In genomic region chr6:114961276-114962068, GRCm38 (mm10) we compare ENCODE assay signal across 26 mouse cellular contexts. TPM values are rescaled to one million over a fixed set of nuclear protein-coding genes. Genes with fewer than 3 reads are reported as not detected.
DNase-seq lines count a peak whose midpoint lies in the region; ATAC-seq and TF ChIP-seq lines count a peak whose summit lies in the region.
"Had no signal": no experiment of that assay in that cellular context is flagged by ENCODE, and none has a peak within 500 bp of the region (broad histone marks: within the 10 kb centered on the region; RNA-seq: fewer than 3 reads in every experiment).

No protein-coding gene starts in this region.

- ATAC-seq in kidney, embryonic 15.5 days (replicated peaks; ENCODE audit: low FRiP score): no peak
- peak; percentile 47 for ATAC-seq in lung, postnatal 0 days
- ATAC-seq: activated CD4-positive, CD25-positive, alpha-beta regulatory T cell, adult 4 months; forebrain, embryonic 13.5 days; midbrain, embryonic 13.5 days had no signal

- no peak overlapping the region for H3K4me3 ChIP-seq in kidney, embryonic 15.5 days (replicated peaks)
- H3K4me3 ChIP-seq in lung, postnatal 0 days (ENCODE audit: low read depth, low read length): no peak overlapping the region
- H3K4me3 ChIP-seq: embryonic facial prominence, embryonic 13.5 days; erythroblast, embryonic 14.5 days; forebrain, embryonic 13.5 days; gastrocnemius, adult 2 months; hindbrain, embryonic 15.5 days; megakaryocyte, embryonic 14.5 days; midbrain, embryonic 13.5 days had no signal

- H3K36me3 ChIP-seq in kidney, embryonic 15.5 days: no peaks in the 10 kb centered on the region
- H3K36me3 ChIP-seq in lung, postnatal 0 days (ENCODE audit: insufficient read depth, low read length): no peaks in the 10 kb centered on the region
- H3K36me3 ChIP-seq: embryonic facial prominence, embryonic 13.5 days; hindbrain, embryonic 15.5 days; midbrain, embryonic 13.5 days had no signal

- no peak overlapping the region for H3K9ac ChIP-seq in kidney, embryonic 15.5 days
- no peak overlapping the region for H3K9ac ChIP-seq in lung, postnatal 0 days (replicated peaks; ENCODE audit: low read depth)
- H3K9ac ChIP-seq: embryonic facial prominence, embryonic 13.5 days; forebrain, embryonic 13.5 days; hindbrain, embryonic 15.5 days; midbrain, embryonic 13.5 days had no signal

- H3K27ac ChIP-seq in kidney, embryonic 15.5 days: 0 out of 2 replicates have a peak overlapping the region, but pooled peaks have one; percentile 30
- peak overlapping the region; percentile 38; the same call in 1 of the 2 replicates for H3K27ac ChIP-seq in lung, postnatal 0 days (ENCODE audit: low read length)
- H3K27ac ChIP-seq: embryonic facial prominence, embryonic 13.5 days; forebrain, embryonic 13.5 days; gastrocnemius, adult 2 months; hindbrain, embryonic 15.5 days; midbrain, embryonic 13.5 days; stomach, postnatal 0 days had no signal

- no peak for TF ChIP-seq CTCF in lung, postnatal 0 days (IDR thresholded peaks at IDR 0.05)

- TF ChIP-seq EP300 in lung, postnatal 0 days (IDR thresholded peaks at IDR 0.05): 0 out of 2 replicates have a peak, but pooled peaks have one; percentile 24

- WGBS in kidney, embryonic 15.5 days: 72% methylated on average over 10 of the region's 10 CpGs
- 54% methylated on average over 10 of the region's 10 CpGs for WGBS in lung, postnatal 0 days

- no peak overlapping the region for H3K4me2 ChIP-seq in kidney, embryonic 15.5 days
- H3K4me2 ChIP-seq in lung, postnatal 0 days (replicated peaks; ENCODE audit: low read depth, low read length): no peak overlapping the region
- H3K4me2 ChIP-seq: embryonic facial prominence, embryonic 13.5 days; forebrain, embryonic 13.5 days; heart, embryonic 11.5 days; hindbrain, embryonic 15.5 days; midbrain, embryonic 13.5 days had no signal

- no peaks in the 10 kb centered on the region for H3K9me3 ChIP-seq in kidney, embryonic 15.5 days (replicated peaks)
- no peaks in the 10 kb centered on the region for H3K9me3 ChIP-seq in lung, postnatal 0 days (ENCODE audit: low read length)
- H3K9me3 ChIP-seq: embryonic facial prominence, embryonic 13.5 days; forebrain, embryonic 13.5 days; hindbrain, embryonic 15.5 days; midbrain, embryonic 13.5 days had no signal

- DNase-seq in kidney, adult 18-20 months: no peak
- peak; percentile 56 to 74 for DNase-seq in lung, adult 18-20 months
- no peak for DNase-seq in lung, postnatal 14 days
- DNase-seq in lung, postnatal 0 days (ENCODE audit: low spot score): peak; percentile 65
- no peak for DNase-seq in retina, postnatal 1 day
- DNase-seq in cerebellum, adult 8-10 months: no peak
- no peak for DNase-seq in gastrocnemius, adult 8-10 months (ENCODE audit: low spot score in 2 of 2)
- DNase-seq: adrenal gland, adult 8-10 months; B cell, adult 2 months; cerebellum, adult 11-12 months; cerebellum, postnatal 36 days; embryo, embryonic 11 days; gastrocnemius, adult 2 months; layer of hippocampus, postnatal 36 days; left cerebral cortex, postnatal 4 days; thymus, adult 2 months had no signal

- peaks cover 5% of the 10 kb centered on the region; the same call in 1 of the 2 replicates for H3K27me3 ChIP-seq in kidney, embryonic 15.5 days
- H3K27me3 ChIP-seq in lung, postnatal 0 days (replicated peaks; ENCODE audit: insufficient read depth, low read length): no peaks in the 10 kb centered on the region
- H3K27me3 ChIP-seq: hindbrain, embryonic 15.5 days had no signal

- H3K4me1 ChIP-seq in kidney, embryonic 15.5 days: peaks cover 27% of the 10 kb centered on the region
- peaks cover 14% of the 10 kb centered on the region; the same call in 1 of the 2 replicates for H3K4me1 ChIP-seq in lung, postnatal 0 days (ENCODE audit: insufficient read depth, low read depth, low read length)
- H3K4me1 ChIP-seq: forebrain, embryonic 13.5 days; megakaryocyte, embryonic 14.5 days; midbrain, embryonic 13.5 days had no signal

RNA-seq across cellular contexts. Expression of gene Vgll4, which starts 8.3 kb away (rescaled TPM):
- 106 and 110 TPM in 2 replicates for polyA plus RNA-seq in kidney, embryonic 15.5 days (2015; fragmentation: Nextera tagmentation; extraction: Ambion mirVana)
- polyA plus RNA-seq in lung, postnatal 0 days (2015; fragmentation: Nextera tagmentation; extraction: Ambion mirVana): 104 and 108 TPM in 2 replicates
- 10 to 100 TPM; 17.5 to 30.1 (median 21.6) TPM for total RNA-seq in gastrocnemius, adult 8-10 months (2022)

Comparison
In these comparisons a context has a peak if more than half of its experiments do, and no peak if none do; other contexts are left out.
1. DNase-seq: peak in lung, adult 18-20 months (2 of 2) and lung, postnatal 0 days (single experiment); none in kidney, adult 18-20 months (single experiment), lung, postnatal 14 days (single experiment), retina, postnatal 1 day (single experiment), cerebellum, adult 8-10 months (single experiment) and gastrocnemius, adult 8-10 months (0 of 2).